Mouse (Mus musculus) lung, postnatal 0 days (tissue): ENCODE measurements at regions not wholly inside any gene's neighbourhood (a gene's known extent, or its start where the extent isn't known, plus 50 kb on each side); places are given as distances from the start of the nearest gene placed in this dataset.

ENCODE experiments used
- CTCF ChIP-seq: IDR thresholded peaks from 2 replicates; pipeline ENCODE4 v1.5.1; 2016; ENCODE audit warnings: antibody characterized with exemption, mild to moderate bottlenecking
- EP300 ChIP-seq: IDR thresholded peaks from 2 replicates; pipeline ENCODE4 v1.6.1; 2016; ENCODE audit warnings: antibody characterized with exemption, mild to moderate bottlenecking, control low read depth

GRCm38 (mm10) chr9:61749201-61749600 lies 165.1 kb downstream of the Rplp1 start:
- TF ChIP-seq CTCF = no peak
- TF ChIP-seq EP300 = no peak
